Mouse (Mus musculus) liver, embryonic 14.5 days (tissue): ENCODE measurements at regions not wholly inside any gene's neighbourhood (a gene's known extent, or its start where the extent isn't known, plus 50 kb on each side); places are given as distances from the start of the nearest gene placed in this dataset.

Source experiments
- CTCF ChIP-seq: IDR thresholded peaks from 2 replicates; pipeline ENCODE4 v1.5.1; 2016; ENCODE audit warnings: antibody characterized with exemption, low read depth, control low read depth
- EP300 ChIP-seq: IDR thresholded peaks from 2 replicates; pipeline ENCODE4 v1.6.1; 2016; ENCODE audit warnings: antibody characterized with exemption, low read depth

DNA sequence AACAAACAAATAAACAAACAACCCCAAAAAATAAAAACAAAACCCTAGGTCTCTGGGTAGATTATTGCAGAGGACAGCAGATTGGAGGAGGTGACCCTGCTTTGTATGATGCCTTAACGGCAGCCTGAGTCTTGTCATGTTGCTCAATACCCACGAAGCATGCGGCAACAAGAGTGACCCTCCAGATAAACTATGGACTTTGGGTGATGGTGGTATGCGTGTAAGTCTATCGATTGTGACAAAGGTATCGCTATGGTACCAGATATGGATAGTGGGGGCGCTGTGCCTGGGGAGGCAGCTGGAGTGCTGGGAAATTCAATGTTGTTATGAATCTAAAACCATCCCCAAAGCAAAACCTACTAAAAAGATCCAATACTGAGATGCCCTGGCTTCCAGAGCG, 55.4 kb upstream of the Errfi1 start:
- TF ChIP-seq CTCF: peak; percentile 20; the same call in 1 of the 2 replicates
- TF ChIP-seq EP300: no peak
